Mouse (Mus musculus) kidney, embryonic 16.5 days (tissue): ENCODE measurements around the gene Pck1. TPM values are rescaled to one million over a fixed set of nuclear protein-coding genes. Genes with fewer than 3 reads are reported as not detected.
A peak's percentile ranks its signal among the peaks of the same experiment; 100 is the strongest.

Experiments used
- ATAC-seq: fragments of 200-750 bp; cut with Nextera tagmentation; 2 replicates; pipeline ENCODE4 v1.8.0; 2017; ENCODE audit warnings: moderate TSS enrichment; ENCODE audit not compliant: low FRiP score, low TSS enrichment
- H3K27ac ChIP-seq: fragments of 300-500 bp; sonication (generic); 2 replicates; pipeline ENCODE4 v1.5.1; 2014; ENCODE audit warnings: low read length
- H3K27me3 ChIP-seq: fragments of 300-500 bp; sonication (generic); 2 replicates; pipeline ENCODE4 v1.6.1; 2014; ENCODE audit warnings: low read length, control low read depth, mixed read lengths; ENCODE audit not compliant: insufficient read depth
- H3K36me3 ChIP-seq: fragments of 300-500 bp; sonication (generic); 2 replicates; pipeline ENCODE4 v1.6.1; 2014; ENCODE audit warnings: low read length, control low read depth, mixed read lengths; ENCODE audit not compliant: insufficient read depth
- H3K4me1 ChIP-seq: fragments of 300-500 bp; sonication (generic); 2 replicates; pipeline ENCODE4 v1.6.1; 2014; ENCODE audit warnings: low read length, control low read depth, mixed read lengths; ENCODE audit not compliant: insufficient read depth
- H3K4me2 ChIP-seq: fragments of 300-500 bp; sonication (generic); replicated peaks from 2 replicates; pipeline ENCODE4 v1.6.1; 2014; ENCODE audit warnings: low read depth, low read length
- H3K4me3 ChIP-seq: fragments of 300-500 bp; sonication (generic); 2 replicates; pipeline ENCODE4 v1.5.1; 2014; ENCODE audit warnings: mild to moderate bottlenecking, low read length
- H3K9ac ChIP-seq: fragments of 300-500 bp; sonication (generic); replicated peaks from 2 replicates; pipeline ENCODE4 v1.6.1; 2014; ENCODE audit warnings: low read length
- H3K9me3 ChIP-seq: fragments of 300-500 bp; sonication (generic); 2 replicates; pipeline ENCODE4 v1.6.1; 2016; ENCODE audit warnings: low read length, control low read depth
- WGBS: fragments of 180-500 bp; shearing (Covaris S2); extraction: QIAGEN DNeasy Blood & Tissue Kit; methylation state at CpG from one replicate; pipeline ENCODE4 v1.1.7; 2014; 5-methylcytosine and 5-hydroxymethylcytosine counted together
- polyA plus RNA-seq: library from polyadenylated mRNA; unstranded; fragments of >200 nt; fragmentation: Nextera tagmentation; extraction: Ambion mirVana; gene quantifications from 2 replicates; pipeline ENCODE4 v1.2.1, GENCODE M21; 2015

The Pck1 gene
- polyA plus RNA-seq, 1 experiment from 2014 or later, result 38.4 TPM

- H3K27ac ChIP-seq, result no peak overlapping the region
- no peak overlapping the region for H3K9ac ChIP-seq
- H3K36me3 ChIP-seq, result no peaks in the 10 kb centered on the region
- H3K27me3 ChIP-seq, result peaks cover 6% of the 10 kb centered on the region; the same call in 1 of the 2 replicates
- H3K4me2 ChIP-seq, result no peak overlapping the region
- H3K4me3 ChIP-seq, result no peak overlapping the region
- ATAC-seq, result no peak
- WGBS, result 61% methylated on average over 3 of the region's 3 CpGs
- H3K4me1 ChIP-seq, result no peaks in the 10 kb centered on the region
- H3K9me3 ChIP-seq, result no peaks in the 10 kb centered on the region
These were observed 7.0 kb upstream of the Pck1 start for GRCm38 (mm10) chr2:173145808-173146207.

- Histone ChIP-seq H3K9me3 (no peaks in the 10 kb centered on the region), H3K4me1 (peaks cover 3% of the 10 kb centered on the region; the same call in 1 of the 2 replicates), H3K27me3 (peaks cover 6% of the 10 kb centered on the region; the same call in 1 of the 2 replicates), H3K9ac (no peak overlapping the region), H3K27ac (no peak overlapping the region), H3K4me3 (no peak overlapping the region), H3K36me3 (no peaks in the 10 kb centered on the region), H3K4me2 (no peak overlapping the region)
- ATAC-seq, result no peak
- WGBS, result 70% methylated on average over 6 of the region's 6 CpGs
These were observed 6.1 kb upstream of the Pck1 start for GRCm38 (mm10) chr2:173146728-173147127.

DNA sequence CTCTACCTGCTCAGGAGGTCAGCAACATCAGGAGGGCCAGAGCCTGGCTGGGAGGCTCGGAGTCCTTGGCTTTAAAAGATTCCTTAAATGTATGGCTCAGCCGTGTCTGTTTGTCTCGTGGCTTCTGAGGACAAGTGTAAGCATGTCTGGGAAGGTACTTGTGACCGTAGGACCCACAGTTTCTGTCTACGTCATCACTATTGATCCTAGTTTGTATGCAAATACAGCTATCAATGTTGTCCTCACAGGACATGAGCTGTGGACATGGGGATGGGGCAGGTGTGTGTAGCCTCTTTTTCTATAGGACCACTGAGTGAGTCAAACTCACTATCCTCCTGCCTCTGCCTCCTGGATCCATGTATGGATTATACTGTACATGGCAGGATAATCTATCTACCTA, 4.8 kb upstream of the Pck1 start:
- no peak for ATAC-seq
- no peak overlapping the region for H3K27ac ChIP-seq
- H3K27me3 ChIP-seq, result peaks cover 6% of the 10 kb centered on the region; the same call in 1 of the 2 replicates
- no peak overlapping the region for H3K4me3 ChIP-seq
- H3K9ac ChIP-seq, result no peak overlapping the region
- no peaks in the 10 kb centered on the region for H3K9me3 ChIP-seq
- H3K4me2 ChIP-seq, result no peak overlapping the region
- no peaks in the 10 kb centered on the region for H3K36me3 ChIP-seq
- peaks cover 14% of the 10 kb centered on the region for H3K4me1 ChIP-seq
- 90% methylated on average over 5 of the region's 5 CpGs for WGBS

DNA sequence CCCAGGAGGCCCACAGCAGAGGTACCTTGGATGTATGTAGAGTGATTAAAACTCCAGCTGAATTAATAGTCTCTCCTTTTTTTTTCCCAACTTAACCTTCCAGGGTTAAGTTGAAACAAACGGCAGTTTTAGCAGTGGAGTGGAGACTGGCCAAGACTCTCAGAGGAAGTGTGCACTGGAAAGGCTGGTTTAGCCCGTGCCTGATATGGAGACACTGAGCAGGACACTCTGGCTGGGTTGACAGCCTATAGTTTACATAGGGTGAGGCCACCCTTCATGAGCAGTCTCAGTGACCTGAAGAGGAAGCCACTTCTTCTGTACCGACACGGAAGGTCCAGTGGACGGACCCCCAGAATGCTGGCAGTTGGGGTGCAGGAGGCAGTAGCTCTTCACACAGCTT, 1.5 kb upstream of the Pck1 start:
- no peak overlapping the region for H3K9ac ChIP-seq
- no peaks in the 10 kb centered on the region for H3K9me3 ChIP-seq
- peaks cover 20% of the 10 kb centered on the region for H3K4me1 ChIP-seq
- H3K27me3 ChIP-seq, result no peaks in the 10 kb centered on the region
- H3K27ac ChIP-seq, result no peak overlapping the region
- WGBS, result 67% methylated on average over 5 of the region's 5 CpGs
- H3K4me3 ChIP-seq, result no peak overlapping the region
- H3K4me2 ChIP-seq, result no peak overlapping the region
- H3K36me3 ChIP-seq, result no peaks in the 10 kb centered on the region
- no peak for ATAC-seq

DNA sequence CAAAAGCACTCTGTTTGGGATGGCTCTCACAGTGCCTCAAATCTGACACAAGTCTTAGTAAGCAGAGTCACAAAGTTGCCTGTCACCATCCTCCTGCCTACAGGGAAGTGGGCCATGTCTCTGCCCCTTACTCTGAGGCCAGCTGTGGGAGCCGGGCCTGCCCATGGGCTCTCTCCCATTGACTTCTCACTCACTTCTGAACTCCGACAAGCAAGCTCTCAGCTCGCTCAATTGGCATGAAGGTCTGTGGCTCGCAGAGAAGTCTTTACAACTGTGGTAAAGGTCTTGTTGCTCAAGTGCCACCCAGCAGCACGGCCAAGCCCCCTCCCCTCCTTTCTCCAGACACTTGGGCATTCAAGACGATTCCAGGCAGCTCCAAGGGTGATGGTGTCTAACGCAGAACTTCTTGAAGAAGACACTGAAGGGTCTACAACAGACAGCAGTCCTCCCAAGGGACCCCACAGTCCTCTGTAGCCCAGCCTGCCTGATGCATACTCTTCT, 1.0 kb upstream of the Pck1 start:
- H3K36me3 ChIP-seq, result no peaks in the 10 kb centered on the region

DNA sequence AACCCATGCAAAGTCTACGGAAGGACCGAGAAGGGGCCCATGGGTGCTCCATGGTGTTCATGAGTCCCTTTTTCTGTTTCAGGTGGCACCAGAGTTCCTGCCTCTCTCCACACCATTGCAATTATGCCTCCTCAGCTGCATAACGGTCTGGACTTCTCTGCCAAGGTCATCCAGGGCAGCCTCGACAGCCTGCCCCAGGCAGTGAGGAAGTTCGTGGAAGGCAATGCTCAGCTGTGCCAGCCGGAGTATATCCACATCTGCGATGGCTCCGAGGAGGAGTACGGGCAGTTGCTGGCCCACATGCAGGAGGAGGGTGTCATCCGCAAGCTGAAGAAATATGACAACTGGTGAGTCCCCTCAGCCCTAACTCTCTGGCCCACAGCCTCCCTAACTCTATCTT, 418 bp downstream of the Pck1 start:
- WGBS, result 67% methylated on average over 10 of the region's 10 CpGs
- Histone ChIP-seq H3K27me3 (no peaks in the 10 kb centered on the region), H3K4me1 (peaks cover 35% of the 10 kb centered on the region), H3K4me2 (0 out of 2 replicates have a peak overlapping the region, but pooled peaks have one; percentile 6), H3K4me3 (peak overlapping the region; percentile 7; the same call in 1 of the 2 replicates), H3K9ac (0 out of 2 replicates have a peak overlapping the region, but pooled peaks have one; percentile 1), H3K27ac (no peak overlapping the region), H3K36me3 (no peaks in the 10 kb centered on the region), H3K9me3 (no peaks in the 10 kb centered on the region)
- no peak for ATAC-seq

More for the DNA sequence above, 1.0 kb upstream of the Pck1 start:
- 87% methylated on average over 7 of the region's 7 CpGs for WGBS
- Histone ChIP-seq H3K9me3 (no peaks in the 10 kb centered on the region), H3K4me3 (no peak overlapping the region), H3K27me3 (no peaks in the 10 kb centered on the region), H3K9ac (no peak overlapping the region), H3K27ac (no peak overlapping the region), H3K4me1 (peaks cover 22% of the 10 kb centered on the region), H3K4me2 (no peak overlapping the region)
- no peak for ATAC-seq

DNA sequence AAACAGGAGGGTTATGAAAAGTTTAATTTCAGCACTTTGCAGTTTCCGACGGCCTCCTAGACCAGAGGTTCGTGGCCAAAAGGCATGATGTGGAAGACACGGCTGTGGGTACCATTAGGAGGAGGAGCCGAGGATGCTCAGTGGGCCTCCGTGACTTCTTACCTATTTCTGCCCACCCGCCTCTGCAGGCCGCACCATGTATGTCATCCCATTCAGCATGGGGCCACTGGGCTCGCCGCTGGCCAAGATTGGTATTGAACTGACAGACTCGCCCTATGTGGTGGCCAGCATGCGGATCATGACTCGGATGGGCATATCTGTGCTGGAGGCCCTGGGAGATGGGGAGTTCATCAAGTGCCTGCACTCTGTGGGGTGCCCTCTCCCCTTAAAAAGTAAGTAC, 1.7 kb downstream of the Pck1 start:
- Histone ChIP-seq H3K9me3 (no peaks in the 10 kb centered on the region), H3K4me1 (peaks cover 42% of the 10 kb centered on the region), H3K36me3 (no peaks in the 10 kb centered on the region), H3K4me3 (no peak overlapping the region; the same call in 1 of the 2 replicates), H3K27ac (no peak overlapping the region), H3K4me2 (no peak overlapping the region), H3K27me3 (no peaks in the 10 kb centered on the region), H3K9ac (no peak overlapping the region)
- 91% methylated on average over 13 of the region's 13 CpGs for WGBS
- no peak for ATAC-seq

DNA sequence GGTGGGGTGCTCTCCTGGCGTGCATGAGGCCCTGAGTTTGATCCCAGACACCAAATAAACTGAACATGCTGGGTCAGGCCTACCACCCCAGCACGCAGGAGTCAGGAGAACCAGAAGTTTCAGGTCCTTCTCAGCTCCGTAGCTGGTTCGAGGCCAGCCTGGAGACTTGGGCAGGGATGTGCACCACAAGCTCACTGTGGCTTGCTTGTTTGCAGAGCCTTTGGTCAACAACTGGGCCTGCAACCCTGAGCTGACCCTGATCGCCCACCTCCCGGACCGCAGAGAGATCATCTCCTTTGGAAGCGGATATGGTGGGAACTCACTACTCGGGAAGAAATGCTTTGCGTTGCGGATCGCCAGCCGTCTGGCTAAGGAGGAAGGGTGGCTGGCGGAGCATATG, 2.1 kb downstream of the Pck1 start:
- Histone ChIP-seq H3K4me2 (no peak overlapping the region), H3K27me3 (no peaks in the 10 kb centered on the region), H3K9ac (no peak overlapping the region), H3K4me1 (peaks cover 46% of the 10 kb centered on the region), H3K9me3 (no peaks in the 10 kb centered on the region), H3K36me3 (no peaks in the 10 kb centered on the region), H3K4me3 (no peak overlapping the region), H3K27ac (no peak overlapping the region)
- 90% methylated on average over 14 of the region's 14 CpGs for WGBS
- ATAC-seq, result no peak

GRCm38 (mm10) chr2:173155907-173156306, 3.1 kb downstream of the Pck1 start:
- WGBS, result 92% methylated on average over 10 of the region's 10 CpGs
- Histone ChIP-seq H3K9me3 (no peaks in the 10 kb centered on the region), H3K36me3 (no peaks in the 10 kb centered on the region), H3K27ac (no peak overlapping the region), H3K4me2 (no peak overlapping the region), H3K4me3 (no peak overlapping the region), H3K4me1 (peaks cover 49% of the 10 kb centered on the region), H3K9ac (no peak overlapping the region), H3K27me3 (no peaks in the 10 kb centered on the region)
- ATAC-seq, result no peak

GRCm38 (mm10) chr2:173156923-173157322, 4.1 kb downstream of the Pck1 start:
- 80% methylated on average over 13 of the region's 13 CpGs for WGBS
- Histone ChIP-seq H3K36me3 (no peaks in the 10 kb centered on the region), H3K27ac (no peak overlapping the region), H3K4me1 (peaks cover 44% of the 10 kb centered on the region), H3K4me2 (no peak overlapping the region), H3K9me3 (no peaks in the 10 kb centered on the region), H3K9ac (no peak overlapping the region), H3K4me3 (no peak overlapping the region), H3K27me3 (no peaks in the 10 kb centered on the region)
- no peak for ATAC-seq
